Mouse (Mus musculus) liver, postnatal 0 days (tissue): ENCODE measurements at regions not wholly inside any gene's neighbourhood (a gene's known extent, or its start where the extent isn't known, plus 50 kb on each side); places are given as distances from the start of the nearest gene placed in this dataset.

ENCODE experiments used
- CTCF ChIP-seq: sonication (generic); IDR thresholded peaks from 2 replicates; pipeline ENCODE4 v1.5.1; 2016; ENCODE audit warnings: antibody characterized with exemption, low read depth
- EP300 ChIP-seq: IDR thresholded peaks from 2 replicates; pipeline ENCODE4 v1.6.1; 2016; ENCODE audit warnings: antibody characterized with exemption, low read depth, mild to moderate bottlenecking

DNA sequence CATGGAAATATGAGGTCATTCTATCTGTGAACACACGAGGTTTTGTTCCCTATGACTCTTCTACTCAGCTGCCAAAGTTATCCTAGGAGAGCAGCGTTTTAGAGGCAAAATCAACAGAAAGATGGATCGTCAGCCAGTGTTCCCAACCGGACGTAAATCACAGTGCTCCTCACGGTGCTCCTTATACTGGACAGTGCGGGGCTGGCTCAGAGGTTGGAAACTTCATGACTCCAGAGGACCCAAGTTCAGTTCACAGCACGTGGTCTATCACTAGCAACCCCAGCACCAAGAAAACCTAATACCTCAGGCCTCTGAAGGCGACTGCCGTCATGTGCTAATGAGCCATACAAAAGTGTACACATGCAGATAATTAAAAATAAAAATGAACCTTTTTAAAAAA, 351.2 kb upstream of the Atp11b start:
- no peak for TF ChIP-seq EP300
- no peak for TF ChIP-seq CTCF
